Mouse (Mus musculus): ENCODE data around the gene Dpy19l3.

Gene Dpy19l3

GRCm38 (mm10) chr7:35688781-35689349 is 65.4 kb downstream of the Dpy19l3 start:
- DNase-seq (ENCODE audit: low spot score in 2 of 2) = no peak

DNA sequence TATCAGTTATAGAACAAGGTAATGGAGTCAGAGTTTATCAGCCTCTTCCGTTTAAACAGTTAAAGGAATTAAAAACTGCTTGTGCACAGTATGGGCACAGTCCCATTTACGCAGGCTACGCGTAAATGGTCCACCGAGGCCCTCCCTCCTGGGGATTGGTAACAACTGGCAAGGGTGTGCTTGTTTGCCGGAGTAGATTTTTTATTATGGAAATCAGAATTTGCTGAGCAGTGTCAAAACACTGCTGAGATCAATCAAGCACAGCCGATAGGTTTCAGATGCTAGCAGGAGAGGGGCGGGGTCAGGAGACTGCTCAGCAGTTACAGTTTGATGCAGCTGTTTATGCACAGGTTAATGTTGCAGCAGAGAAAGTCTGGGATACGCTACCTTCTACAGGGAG is 66.0 kb downstream of the Dpy19l3 start:
- no peak for DNase-seq (ENCODE audit: low spot score in 2 of 2)

- DNase-seq (ENCODE audit: low spot score in 2 of 2) = no peak
These were observed 67.0 kb downstream of the Dpy19l3 start for GRCm38 (mm10) chr7:35687229-35687628.

DNA sequence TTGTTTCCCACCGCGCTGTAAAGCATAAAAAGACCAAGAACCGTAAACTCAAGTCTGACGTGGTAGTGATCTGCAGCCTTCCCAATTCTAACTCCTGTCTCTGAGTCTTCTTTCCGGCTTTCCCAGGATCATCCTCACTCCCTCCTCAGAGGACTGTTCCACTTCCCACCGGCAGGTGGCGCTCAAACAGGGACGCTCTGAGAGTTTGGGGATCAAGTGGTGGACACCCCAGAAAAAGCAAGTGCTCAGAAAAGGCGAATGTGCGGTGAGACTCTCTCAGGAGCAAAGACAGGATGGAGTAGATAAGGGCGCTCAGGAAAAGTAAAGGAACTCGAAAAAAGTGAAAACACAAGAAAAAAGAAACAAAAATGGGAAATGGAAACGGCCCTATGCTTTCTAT is 67.5 kb downstream of the Dpy19l3 start:
- DNase-seq (ENCODE audit: low spot score in 2 of 2) = peak; percentile 33 to 43

DNA sequence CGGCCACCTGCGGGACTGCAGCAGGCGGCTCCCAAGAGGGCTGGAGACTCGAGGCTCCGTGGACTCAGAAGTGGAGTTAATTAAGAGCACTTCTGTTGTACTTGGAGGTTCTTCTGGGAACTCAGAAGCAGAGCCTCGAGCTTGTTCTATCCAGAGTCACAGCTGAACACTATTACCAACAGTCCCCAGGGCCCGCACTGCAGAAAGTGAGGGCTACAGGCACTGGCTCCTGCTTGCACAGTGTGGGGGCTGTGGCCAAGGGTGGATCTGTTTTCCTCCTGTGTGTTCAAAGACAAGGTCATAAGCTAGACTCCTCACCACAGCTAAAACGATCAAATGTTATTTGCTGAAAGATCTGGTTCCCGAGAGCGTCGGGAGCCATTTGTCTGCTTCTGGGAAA is 68.0 kb downstream of the Dpy19l3 start:
- DNase-seq (ENCODE audit: low spot score in 2 of 2) = no peak

DNA sequence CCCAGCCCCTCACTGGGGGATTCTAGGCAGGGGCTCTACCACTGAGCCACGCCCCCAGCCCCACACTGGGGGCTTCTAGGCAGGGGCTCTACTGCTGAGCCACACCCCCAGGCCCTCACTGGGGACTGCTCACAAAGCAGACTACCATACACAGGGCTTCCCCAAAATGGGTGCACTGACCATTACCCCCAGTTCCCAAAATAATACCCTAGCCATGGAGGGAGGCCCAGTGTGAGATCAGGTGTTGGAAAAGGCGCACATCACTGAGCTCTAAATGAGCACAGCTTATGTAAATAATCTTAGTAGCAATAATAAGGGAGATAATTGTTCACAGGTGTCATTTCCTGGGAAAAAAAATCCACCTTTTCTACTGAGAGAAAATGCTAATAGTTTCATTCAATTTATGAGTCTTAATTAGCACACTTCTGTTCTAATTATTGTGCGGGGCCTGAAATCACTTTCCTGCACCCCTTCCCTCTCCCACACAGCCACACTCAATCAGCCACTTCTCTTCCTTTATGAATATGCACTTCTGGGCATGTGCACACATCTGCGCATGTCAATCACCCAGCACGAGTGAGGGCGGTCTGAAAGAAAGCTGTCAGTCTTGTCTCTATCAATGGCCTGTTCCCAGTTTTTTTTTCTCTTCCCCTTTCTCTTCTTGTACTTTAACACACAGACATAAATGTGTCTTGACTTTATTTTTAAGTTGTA is 70.7 kb downstream of the Dpy19l3 start:
- no peak for DNase-seq (ENCODE audit: low spot score in 2 of 2)

DNA sequence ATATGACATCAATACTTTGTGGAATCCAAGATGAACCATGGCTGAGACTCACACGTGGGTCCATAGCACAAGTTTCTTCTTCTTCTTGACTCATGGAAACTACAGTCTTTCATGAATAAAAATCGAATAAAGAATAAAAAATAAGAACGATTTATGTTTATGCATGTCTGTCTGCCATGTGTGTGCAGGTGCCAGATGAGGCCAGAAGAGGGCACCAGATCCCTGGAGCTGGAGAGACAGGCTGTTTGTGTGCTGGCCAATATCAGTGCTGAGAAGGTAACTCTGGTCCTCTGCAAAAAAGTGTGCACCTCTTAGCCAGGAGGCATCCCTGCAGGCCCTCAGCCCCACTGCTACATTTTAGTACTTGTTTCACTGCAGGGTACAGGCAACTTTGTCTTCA is 72.7 kb downstream of the Dpy19l3 start:
- DNase-seq (ENCODE audit: low spot score in 2 of 2) = no peak

- DNase-seq (ENCODE audit: low spot score in 2 of 2) = no peak
These were observed 75.3 kb downstream of the Dpy19l3 start for GRCm38 (mm10) chr7:35678976-35679375.

DNA sequence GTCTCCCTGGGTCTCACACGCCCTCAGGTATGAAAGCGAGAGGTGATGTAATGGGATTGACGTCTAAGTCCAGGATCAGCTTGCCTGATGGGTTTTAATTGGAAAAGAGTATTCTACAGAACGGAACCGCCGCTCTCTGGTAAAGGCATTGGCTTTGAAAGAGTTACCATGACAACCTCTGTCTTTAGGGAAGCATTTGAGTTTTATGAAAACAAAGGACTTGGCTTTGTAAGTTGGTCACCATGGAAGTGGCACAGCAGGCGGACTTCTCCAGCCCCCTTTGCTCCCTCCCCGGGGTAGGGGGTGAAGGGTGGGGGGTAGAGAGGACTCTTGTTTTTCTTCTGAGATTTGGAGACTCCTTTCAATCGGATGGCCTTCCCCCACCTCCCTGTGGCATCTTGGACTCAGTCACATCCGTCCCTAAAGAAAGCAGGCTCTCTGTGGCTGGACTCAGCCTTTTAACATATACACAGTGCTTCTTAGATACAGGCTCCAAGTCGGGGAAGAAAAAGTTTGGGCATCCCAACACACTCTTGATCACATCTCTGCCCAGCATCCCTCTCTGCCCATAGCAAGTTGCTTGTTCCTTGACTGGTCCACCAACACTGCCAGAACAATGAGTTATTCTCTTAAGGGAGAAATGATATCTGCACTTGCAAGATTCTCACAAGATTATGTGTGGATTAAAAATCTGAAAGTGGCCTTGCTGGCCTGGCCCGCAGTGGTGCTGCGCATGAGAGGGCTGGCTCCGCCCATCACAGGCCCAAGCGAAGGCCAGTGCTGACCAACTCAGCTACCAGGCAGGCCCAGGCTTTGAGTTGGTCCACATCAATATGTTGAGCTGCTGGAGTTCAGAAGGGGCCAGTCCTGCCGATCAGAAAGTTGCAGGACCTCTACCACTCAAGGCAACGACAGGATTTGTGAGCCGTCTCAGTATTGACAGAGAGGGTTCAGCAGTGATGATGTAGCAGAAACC is 85.9 kb downstream of the Dpy19l3 start:
- DNase-seq (ENCODE audit: low spot score in 2 of 2) = no peak

GRCm38 (mm10) chr7:35663790-35664376 is 90.4 kb downstream of the Dpy19l3 start:
- DNase-seq (ENCODE audit: low spot score in 2 of 2) = no peak

GRCm38 (mm10) chr7:35659173-35659572 is 95.1 kb downstream of the Dpy19l3 start:
- DNase-seq (ENCODE audit: low spot score in 2 of 2) = peak in 1 of 2 experiments; percentile 7

GRCm38 (mm10) chr7:35657829-35658228 is 96.4 kb downstream of the Dpy19l3 start:
- no peak for DNase-seq (ENCODE audit: low spot score in 2 of 2)

- no peak for DNase-seq (ENCODE audit: low spot score in 2 of 2)
These were observed 102.5 kb downstream of the Dpy19l3 start for GRCm38 (mm10) chr7:35651583-35652270.

GRCm38 (mm10) chr7:35650716-35651410 is 103.4 kb downstream of the Dpy19l3 start:
- no peak for DNase-seq (ENCODE audit: low spot score in 2 of 2)

DNA sequence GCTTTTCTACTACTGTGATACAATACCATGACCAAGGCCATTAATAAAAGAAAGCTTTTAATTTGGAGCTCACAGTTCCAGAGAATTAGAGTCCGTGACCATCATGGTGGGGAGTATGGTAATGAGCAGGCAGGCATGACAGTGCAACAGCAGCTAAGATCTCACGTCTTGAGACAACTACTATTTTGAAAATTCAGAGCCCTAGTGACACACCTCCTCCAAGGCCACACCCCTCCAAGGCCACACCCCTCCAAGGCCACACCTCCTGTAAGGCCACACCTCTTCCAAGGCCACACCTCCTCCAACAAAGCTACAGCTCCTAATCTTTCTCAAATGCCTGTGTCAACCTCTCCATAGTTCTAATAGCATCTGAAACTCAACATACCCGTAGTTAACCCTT is 105.2 kb downstream of the Dpy19l3 start:
- DNase-seq (ENCODE audit: low spot score in 2 of 2) = peak in 1 of 2 experiments; percentile 31

- no peak for DNase-seq (ENCODE audit: low spot score in 2 of 2)
These were observed 105.8 kb downstream of the Dpy19l3 start for GRCm38 (mm10) chr7:35648239-35649069.

- peak; percentile 96 to 97 for DNase-seq (ENCODE audit: low spot score in 2 of 2)
These were observed 107.1 kb downstream of the Dpy19l3 start, which contains the start of gene Pdcd5 for GRCm38 (mm10) chr7:35647101-35647698. Gene Pdcd5 (minus strand): TSS chr7:35647521.

- no peak for DNase-seq (ENCODE audit: low spot score in 2 of 2)
These were observed 107.8 kb downstream of the Dpy19l3 start for GRCm38 (mm10) chr7:35646317-35647081.

DNA sequence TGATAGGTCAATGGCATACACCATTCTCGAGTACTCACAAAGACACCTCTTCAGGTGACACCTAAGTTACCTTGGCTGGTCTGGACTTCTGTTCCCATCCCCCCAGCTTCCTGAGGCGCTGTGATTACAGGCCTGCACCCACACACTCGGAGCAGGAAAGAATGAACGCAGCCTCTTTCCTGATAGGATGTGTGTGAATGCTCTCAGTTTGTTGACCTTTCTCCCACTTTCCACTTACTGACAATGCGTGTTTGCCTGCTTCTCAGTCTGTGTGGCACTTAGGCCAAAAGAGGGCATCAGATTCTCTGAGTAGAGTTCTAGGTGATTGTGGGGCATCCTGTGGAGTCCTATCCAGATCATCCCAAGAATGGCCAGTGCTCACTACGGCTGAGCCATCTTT is 114.2 kb downstream of the Dpy19l3 start:
- DNase-seq (ENCODE audit: low spot score in 2 of 2) = no peak

Measured in urinary bladder, postnatal 36 days (tissue).